Mouse (Mus musculus): ENCODE data around the gene Gm6588. TPM values are rescaled to one million over a fixed set of nuclear protein-coding genes. Genes with fewer than 3 reads are reported as not detected.

The Gm6588 gene
- polyA plus RNA-seq, 1 experiment: not detected

DNA sequence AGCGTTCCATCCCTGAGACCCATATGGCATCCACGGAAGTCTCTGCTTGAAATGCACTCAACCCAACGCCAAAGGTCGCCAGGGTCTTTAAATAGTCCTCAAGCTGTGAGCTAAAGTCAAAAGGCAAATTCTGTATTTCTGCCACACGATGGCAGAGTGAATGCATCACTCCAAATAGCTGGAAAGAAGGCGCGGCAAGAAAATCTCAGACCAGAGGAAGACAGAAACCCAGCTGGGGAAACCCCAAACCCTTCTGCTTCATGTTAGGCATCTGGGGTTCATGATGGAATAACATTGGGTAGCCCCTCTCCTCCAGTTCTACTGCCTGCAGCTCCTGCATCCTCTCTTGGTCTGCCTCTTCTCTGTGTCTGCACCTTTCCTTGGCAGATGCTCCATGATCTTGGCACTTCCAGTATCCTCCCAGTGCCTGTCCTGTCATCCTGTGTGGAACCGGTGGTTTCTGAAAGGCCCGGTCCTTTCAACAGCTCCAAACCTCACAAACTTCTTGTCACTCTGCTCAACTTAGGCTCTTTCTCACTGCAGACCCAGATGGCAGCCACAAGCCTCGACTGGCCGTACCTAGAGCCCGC lies 5.8 kb downstream of the Gm6588 start:
- no peaks in the 10 kb centered on the region for H3K4me1 ChIP-seq (ENCODE audit: control insufficient read depth)
- no peaks in the 10 kb centered on the region; the same call in 1 of the 2 replicates for H3K27me3 ChIP-seq (ENCODE audit: control insufficient read depth)
- no peak overlapping the region for H3K4me3 ChIP-seq (replicated peaks)
- no peak for TF ChIP-seq GATA1 (IDR thresholded peaks at IDR 0.05; ENCODE audit: low read length)
- no peak for TF ChIP-seq TAL1 (IDR thresholded peaks at IDR 0.05; ENCODE audit: low read length)
- no peaks in the 10 kb centered on the region for H3K9me3 ChIP-seq (ENCODE audit: control insufficient read depth, low read length)
- no peaks in the 10 kb centered on the region for H3K36me3 ChIP-seq (ENCODE audit: control insufficient read depth)

DNA sequence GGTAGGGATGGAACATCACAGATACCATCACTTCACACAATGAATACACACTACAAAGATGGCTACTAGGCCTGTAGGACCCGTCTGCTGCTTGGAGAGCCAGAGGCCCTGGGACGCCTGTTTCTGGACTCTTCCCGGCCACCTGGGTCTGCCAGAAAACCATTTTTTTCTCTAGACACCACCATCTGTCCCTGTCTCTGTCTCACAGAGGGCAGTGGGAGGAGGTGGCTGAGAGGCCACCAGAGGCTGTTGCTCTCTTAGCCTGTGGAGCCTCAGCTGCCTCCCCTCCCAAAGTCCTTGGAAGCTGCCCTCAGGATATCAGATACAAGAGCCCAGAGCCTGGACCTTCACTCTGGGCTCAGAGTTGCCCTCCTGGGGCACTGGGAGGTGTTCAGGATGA lies 10.7 kb downstream of the Gm6588 start:
- H3K4me3 ChIP-seq (replicated peaks): no peak overlapping the region
- no peaks in the 10 kb centered on the region for H3K36me3 ChIP-seq (ENCODE audit: control insufficient read depth)
- TF ChIP-seq TAL1 (IDR thresholded peaks at IDR 0.05; ENCODE audit: low read length) (no peak), GATA1 (IDR thresholded peaks at IDR 0.05; ENCODE audit: low read length) (no peak)
- no peaks in the 10 kb centered on the region for H3K4me1 ChIP-seq (ENCODE audit: control insufficient read depth)
- H3K9me3 ChIP-seq (ENCODE audit: control insufficient read depth, low read length): no peaks in the 10 kb centered on the region
- no peaks in the 10 kb centered on the region; the same call in 1 of the 2 replicates for H3K27me3 ChIP-seq (ENCODE audit: control insufficient read depth)

DNA sequence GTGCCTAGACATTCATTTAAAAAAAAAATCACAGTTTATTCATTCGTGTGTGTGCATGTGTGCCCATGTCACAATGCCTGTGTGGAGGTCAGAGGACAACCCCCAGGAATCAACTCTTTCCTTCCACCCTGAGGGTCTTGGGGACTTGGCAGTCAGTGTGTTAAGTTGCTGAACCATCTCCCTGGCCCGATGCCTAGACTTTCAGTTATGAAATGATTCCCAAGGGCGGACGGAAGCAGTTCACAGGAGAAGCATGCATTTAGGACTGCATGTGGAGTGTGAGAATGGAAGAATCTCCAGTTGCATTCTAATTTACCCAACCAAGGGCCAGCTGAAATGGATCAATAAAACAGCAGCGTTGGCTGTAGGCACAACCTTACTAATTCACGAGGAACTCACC lies 17.1 kb downstream of the Gm6588 start:
- no peaks in the 10 kb centered on the region for H3K36me3 ChIP-seq (ENCODE audit: control insufficient read depth)
- TF ChIP-seq TAL1 (IDR thresholded peaks at IDR 0.05; ENCODE audit: low read length): no peak
- TF ChIP-seq GATA1 (IDR thresholded peaks at IDR 0.05; ENCODE audit: low read length): no peak
- H3K4me3 ChIP-seq (replicated peaks): no peak overlapping the region
- no peaks in the 10 kb centered on the region; the same call in 1 of the 2 replicates for H3K27me3 ChIP-seq (ENCODE audit: control insufficient read depth)
- peaks cover 4% of the 10 kb centered on the region for H3K4me1 ChIP-seq (ENCODE audit: control insufficient read depth)
- H3K9me3 ChIP-seq (ENCODE audit: control insufficient read depth, low read length): peaks cover 6% of the 10 kb centered on the region

DNA sequence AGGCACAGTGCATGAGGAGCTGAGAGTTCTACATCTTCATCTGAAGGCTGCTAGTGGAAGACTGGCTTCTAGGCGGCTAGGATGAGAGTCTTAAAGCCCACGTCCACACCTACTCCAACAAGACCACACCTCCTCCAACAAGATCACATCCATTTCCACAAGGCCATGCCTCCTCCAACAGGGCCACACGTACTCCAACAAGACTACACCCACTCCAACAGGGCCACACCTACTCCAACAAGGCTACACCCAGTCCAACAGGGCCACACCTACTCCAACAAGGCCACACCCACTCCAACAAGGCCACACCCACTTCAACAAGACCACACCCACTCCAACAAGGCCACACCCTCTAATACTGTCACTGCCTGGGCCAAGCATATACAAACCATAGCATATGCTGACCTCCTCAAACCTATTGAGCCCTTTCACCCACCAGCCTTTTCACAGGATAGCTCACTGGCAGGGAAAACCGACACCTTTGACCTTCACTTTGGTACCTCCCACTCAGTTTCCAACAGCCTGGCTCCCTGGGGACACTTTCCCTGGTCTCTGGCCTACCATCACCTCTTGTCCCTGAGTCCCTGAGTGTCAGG lies 19.9 kb downstream of the Gm6588 start:
- TF ChIP-seq TAL1 (IDR thresholded peaks at IDR 0.05; ENCODE audit: low read length) (no peak), GATA1 (IDR thresholded peaks at IDR 0.05; ENCODE audit: low read length) (no peak)
- H3K36me3 ChIP-seq (ENCODE audit: control insufficient read depth): no peaks in the 10 kb centered on the region
- H3K4me3 ChIP-seq (replicated peaks): no peak overlapping the region
- H3K9me3 ChIP-seq (ENCODE audit: control insufficient read depth, low read length): peaks cover 6% of the 10 kb centered on the region
- no peaks in the 10 kb centered on the region; the same call in 1 of the 2 replicates for H3K27me3 ChIP-seq (ENCODE audit: control insufficient read depth)
- peaks cover 4% of the 10 kb centered on the region for H3K4me1 ChIP-seq (ENCODE audit: control insufficient read depth)

DNA sequence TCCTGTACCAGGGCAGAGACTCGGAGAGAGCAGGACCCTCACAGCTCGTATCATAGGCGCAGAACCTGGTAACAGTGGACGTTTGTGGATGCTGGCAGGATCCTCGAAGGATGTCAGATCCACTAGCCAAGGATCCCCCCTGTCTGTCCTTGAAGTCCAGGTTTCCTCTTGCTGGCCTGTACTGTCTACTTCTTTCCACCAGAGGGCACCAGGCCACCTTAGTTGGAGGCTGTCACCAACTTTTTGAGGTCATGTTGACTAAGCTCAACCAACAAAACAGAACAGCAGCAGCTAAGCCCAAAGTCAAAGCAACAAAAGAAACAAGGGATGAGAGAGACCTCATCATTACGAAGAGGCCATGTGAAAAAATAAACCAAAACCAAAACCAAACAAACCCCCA lies 20.9 kb downstream of the Gm6588 start:
- Histone ChIP-seq H3K4me1 (ENCODE audit: control insufficient read depth) (peaks cover 4% of the 10 kb centered on the region), H3K4me3 (replicated peaks) (no peak overlapping the region), H3K36me3 (ENCODE audit: control insufficient read depth) (no peaks in the 10 kb centered on the region), H3K9me3 (ENCODE audit: control insufficient read depth, low read length) (peaks cover 6% of the 10 kb centered on the region), H3K27me3 (ENCODE audit: control insufficient read depth) (no peaks in the 10 kb centered on the region; the same call in 1 of the 2 replicates)
- TF ChIP-seq TAL1 (IDR thresholded peaks at IDR 0.05; ENCODE audit: low read length) (no peak), GATA1 (IDR thresholded peaks at IDR 0.05; ENCODE audit: low read length) (no peak)

DNA sequence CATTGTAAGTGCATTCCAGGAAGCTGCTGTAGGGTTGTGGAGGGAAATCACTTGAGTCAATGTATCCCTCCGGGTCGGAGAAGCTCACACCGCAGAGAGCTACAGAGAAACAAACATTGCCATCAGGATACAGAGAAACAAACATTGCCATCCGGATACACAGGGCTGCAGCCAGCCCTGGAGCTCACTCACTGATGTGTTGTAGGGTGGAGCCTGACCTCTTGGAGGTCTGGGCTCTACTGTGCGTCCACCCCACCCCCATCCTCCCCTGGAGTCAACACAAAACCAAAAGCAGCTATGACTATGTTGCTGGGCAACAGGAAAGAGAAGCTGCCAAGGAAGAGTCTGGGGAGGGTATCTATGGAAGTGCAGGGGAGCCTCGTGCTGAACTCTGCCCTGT lies 24.2 kb downstream of the Gm6588 start:
- no peaks in the 10 kb centered on the region for H3K36me3 ChIP-seq (ENCODE audit: control insufficient read depth)
- peaks cover 4% of the 10 kb centered on the region for H3K4me1 ChIP-seq (ENCODE audit: control insufficient read depth)
- peaks cover 3% of the 10 kb centered on the region; the same call in 1 of the 2 replicates for H3K27me3 ChIP-seq (ENCODE audit: control insufficient read depth)
- H3K9me3 ChIP-seq (ENCODE audit: control insufficient read depth, low read length): peaks cover 6% of the 10 kb centered on the region
- H3K4me3 ChIP-seq (replicated peaks): no peak overlapping the region
- no peak for TF ChIP-seq TAL1 (IDR thresholded peaks at IDR 0.05; ENCODE audit: low read length)
- TF ChIP-seq GATA1 (IDR thresholded peaks at IDR 0.05; ENCODE audit: low read length): no peak

DNA sequence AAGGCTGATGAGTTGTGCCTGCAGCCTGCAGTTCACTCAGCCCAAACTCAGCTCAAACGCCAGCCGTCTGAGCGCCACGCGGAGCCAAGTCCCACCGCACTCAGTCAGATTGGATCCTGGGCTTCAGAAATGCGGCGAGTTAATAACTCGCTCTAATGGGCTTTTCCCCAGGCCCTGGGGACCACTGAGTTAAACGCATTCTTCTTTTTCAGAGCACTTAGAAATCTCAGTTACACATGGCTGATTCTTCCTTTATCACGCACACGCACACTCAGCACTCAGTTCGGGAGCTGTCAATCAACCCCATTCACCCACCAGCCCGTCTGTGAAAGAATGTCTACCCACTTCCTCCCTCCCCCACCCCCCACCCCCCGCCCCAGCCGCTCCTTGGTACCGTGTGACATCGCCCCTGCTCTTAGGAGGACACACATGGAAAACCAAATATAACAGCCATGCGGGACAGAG lies 32.8 kb downstream of the Gm6588 start:
- TF ChIP-seq GATA1 (IDR thresholded peaks at IDR 0.05; ENCODE audit: low read length) (no peak), TAL1 (IDR thresholded peaks at IDR 0.05; ENCODE audit: low read length) (no peak)
- H3K27me3 ChIP-seq (ENCODE audit: control insufficient read depth): peaks cover 27% of the 10 kb centered on the region
- no peaks in the 10 kb centered on the region for H3K36me3 ChIP-seq (ENCODE audit: control insufficient read depth)

DNA sequence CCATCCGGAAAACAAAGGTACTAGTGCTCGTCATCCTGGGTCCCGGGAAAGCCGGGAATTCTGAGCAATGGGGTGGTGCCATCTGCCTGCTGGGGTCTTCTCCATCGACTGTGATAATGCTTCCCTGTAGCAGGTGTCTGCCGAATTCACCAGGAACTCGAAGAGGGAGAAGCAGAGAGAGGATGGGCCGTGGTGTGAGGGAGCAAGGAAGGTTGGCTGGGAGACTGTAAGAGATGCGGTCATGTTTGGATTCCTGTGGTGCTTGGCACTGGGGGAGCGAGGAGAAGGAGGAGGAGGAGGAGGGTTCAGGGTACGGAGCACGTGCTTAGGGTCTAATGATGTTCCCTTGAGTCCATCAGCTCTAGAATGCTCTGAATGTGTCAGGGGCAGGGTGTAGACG lies 33.3 kb downstream of the Gm6588 start:
- Histone ChIP-seq H3K36me3 (ENCODE audit: control insufficient read depth) (no peaks in the 10 kb centered on the region), H3K27me3 (ENCODE audit: control insufficient read depth) (peaks cover 27% of the 10 kb centered on the region), H3K4me1 (ENCODE audit: control insufficient read depth) (peaks cover 15% of the 10 kb centered on the region), H3K4me3 (replicated peaks) (no peak overlapping the region), H3K9me3 (ENCODE audit: control insufficient read depth, low read length) (no peaks in the 10 kb centered on the region)
- TF ChIP-seq GATA1 (IDR thresholded peaks at IDR 0.05; ENCODE audit: low read length): no peak
- no peak for TF ChIP-seq TAL1 (IDR thresholded peaks at IDR 0.05; ENCODE audit: low read length)

More for the DNA sequence above, 32.8 kb downstream of the Gm6588 start:
- H3K9me3 ChIP-seq (ENCODE audit: control insufficient read depth, low read length): no peaks in the 10 kb centered on the region
- H3K4me3 ChIP-seq (replicated peaks): no peak overlapping the region
- H3K4me1 ChIP-seq (ENCODE audit: control insufficient read depth): peaks cover 10% of the 10 kb centered on the region

DNA sequence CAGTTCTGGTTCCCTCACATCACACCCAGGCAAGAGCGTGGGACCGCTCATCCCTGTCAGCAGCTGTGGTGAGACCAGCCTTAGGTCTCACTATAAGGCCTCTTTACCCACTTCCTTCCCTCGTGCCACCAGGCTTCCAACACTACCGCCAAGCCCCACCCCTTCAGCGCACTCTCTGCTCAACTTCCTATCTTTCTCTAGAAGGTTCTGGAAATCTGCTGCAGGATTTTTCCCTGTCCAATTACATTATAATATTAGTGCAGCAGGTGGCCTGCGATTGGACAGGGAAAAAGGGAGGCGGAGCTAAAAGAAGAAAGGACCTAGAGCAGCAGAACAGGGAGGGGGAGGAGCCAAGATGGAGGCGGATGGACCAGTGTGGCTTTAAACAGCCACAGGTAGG lies 33.8 kb downstream of the Gm6588 start:
- TF ChIP-seq GATA1 (IDR thresholded peaks at IDR 0.05; ENCODE audit: low read length) (no peak), TAL1 (IDR thresholded peaks at IDR 0.05; ENCODE audit: low read length) (no peak)
- no peaks in the 10 kb centered on the region for H3K36me3 ChIP-seq (ENCODE audit: control insufficient read depth)
- peaks cover 26% of the 10 kb centered on the region for H3K27me3 ChIP-seq (ENCODE audit: control insufficient read depth)
- H3K4me1 ChIP-seq (ENCODE audit: control insufficient read depth): peaks cover 19% of the 10 kb centered on the region
- H3K9me3 ChIP-seq (ENCODE audit: control insufficient read depth, low read length): no peaks in the 10 kb centered on the region
- no peak overlapping the region for H3K4me3 ChIP-seq (replicated peaks)

Measured in erythroblast, embryonic 14.5 days (primary cell).